Mouse (Mus musculus) megakaryocyte, embryonic 14.5 days (primary cell): ENCODE data around the gene Zfp296.

Experiments used
- FLI1 ChIP-seq: IDR thresholded peaks from 2 replicates; pipeline ENCODE4 v1.6.1; 2012; ENCODE audit warnings: low read length, inconsistent platforms, mixed read lengths
- GATA1 ChIP-seq: IDR thresholded peaks from 3 replicates; pipeline ENCODE4 v1.6.1; 2012; ENCODE audit warnings: mixed read lengths, low read length, inconsistent platforms, borderline replicate concordance

DNA sequence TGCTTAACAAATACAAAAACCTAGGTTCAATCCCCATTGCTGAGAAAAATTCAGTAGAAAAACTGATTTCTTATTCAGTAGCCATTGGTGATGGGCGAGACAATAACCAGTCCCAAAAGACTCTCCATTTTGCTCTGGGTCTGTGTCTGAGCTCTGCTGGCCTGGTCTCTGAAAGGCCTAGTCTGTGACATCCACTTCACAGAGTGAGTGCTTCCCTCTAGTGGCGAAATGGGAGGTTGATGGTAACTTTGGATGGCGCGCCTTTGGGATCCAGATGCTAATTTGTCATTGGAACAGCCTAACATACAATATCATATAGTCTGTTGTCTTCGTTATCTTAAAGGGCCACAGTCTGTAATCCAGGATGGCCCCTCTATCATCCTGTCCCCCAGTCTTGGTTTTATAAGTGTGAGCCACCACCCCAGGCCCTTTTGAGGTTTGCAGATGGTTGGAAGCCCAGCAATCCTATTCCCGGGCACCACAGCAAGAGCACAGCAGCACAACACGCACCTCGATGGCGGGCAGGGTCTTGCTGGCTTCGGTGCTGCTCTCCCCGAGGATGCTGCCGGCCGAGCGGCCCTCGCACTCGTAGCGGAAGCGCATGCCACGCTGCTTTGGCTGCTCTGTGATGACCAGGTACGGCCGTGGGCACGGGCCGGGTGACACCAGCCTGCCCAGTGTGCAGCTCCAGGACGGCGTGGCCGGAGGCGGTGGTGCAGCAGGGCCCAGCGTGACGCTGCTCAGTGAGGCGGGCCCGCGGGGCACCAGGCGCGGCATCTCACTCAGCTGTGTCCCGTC lies 42.1 kb downstream of the Zfp296 start:
- TF ChIP-seq GATA1 (no peak), FLI1 (no peak)
